Mouse (Mus musculus): ENCODE data around the gene Runx1.

DNA sequence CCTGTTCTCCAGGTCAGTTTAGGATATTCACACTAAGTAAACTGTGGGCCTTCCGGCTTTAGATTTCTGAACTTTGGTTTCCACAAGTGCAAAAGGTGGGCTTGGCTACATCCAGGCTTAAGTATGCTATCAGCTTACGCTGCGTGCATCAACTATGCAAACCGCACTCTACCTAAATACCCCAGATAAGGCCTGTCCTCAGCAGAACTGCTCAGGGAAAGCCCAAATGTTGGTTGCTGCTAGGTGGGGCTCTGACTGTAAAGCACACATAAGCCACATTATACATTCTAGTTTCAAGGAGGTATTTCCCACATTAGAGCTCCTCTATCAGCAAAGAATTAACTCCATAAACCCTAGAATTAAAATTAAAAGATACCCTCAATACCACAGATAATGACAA is 33.0 kb downstream of the Runx1 start:
- no peak for TF ChIP-seq POLR2A (IDR thresholded peaks at IDR 0.05; ENCODE audit: insufficient read length, low read depth)
- no peak for TF ChIP-seq MYOD1 (IDR thresholded peaks at IDR 0.05; ENCODE audit: control insufficient read depth in 1 of 3, insufficient read length in 2 of 3, low read depth in 2 of 3)
- TF ChIP-seq MAX (IDR thresholded peaks at IDR 0.05; ENCODE audit: low read depth) = no peak
- no peak for TF ChIP-seq MYOG (IDR thresholded peaks at IDR 0.05; ENCODE audit: control insufficient read depth in 1 of 3, insufficient read depth in 1 of 3, insufficient read length in 2 of 3, low read depth in 2 of 3)
- no peak for TF ChIP-seq CEBPB (IDR thresholded peaks at IDR 0.05; ENCODE audit: insufficient read depth, poor library complexity, severe bottlenecking)
- no peak for TF ChIP-seq USF1 (IDR thresholded peaks at IDR 0.05; ENCODE audit: low read depth)
- no peak for TF ChIP-seq POLR2AphosphoS2 (IDR thresholded peaks at IDR 0.05; ENCODE audit: insufficient read length, low read depth)
- no peak for TF ChIP-seq TCF12 (IDR thresholded peaks at IDR 0.05; ENCODE audit: insufficient read depth, poor library complexity, severe bottlenecking)
- no peak for TF ChIP-seq TCF3 (IDR thresholded peaks at IDR 0.05; ENCODE audit: insufficient read length, low read depth)

Data from myocyte (in vitro differentiated cells).